Mouse (Mus musculus) erythroblast, embryonic 14.5 days (primary cell): ENCODE measurements around the gene Hist1h2an.

Experiments used
- GATA1 ChIP-seq: IDR thresholded peaks from 2 replicates; pipeline ENCODE4 v1.6.1; 2012; ENCODE audit warnings: low read length, inconsistent platforms, mixed read lengths
- TAL1 ChIP-seq: IDR thresholded peaks from 3 replicates; pipeline ENCODE4 v1.6.1; 2012; ENCODE audit warnings: low read length, inconsistent platforms, mixed read lengths

GRCm38 (mm10) chr13:21790601-21791283 is 3.7 kb upstream of the Hist1h2an start:
- TF ChIP-seq GATA1 (no peak), TAL1 (no peak)
